Mouse (Mus musculus): ENCODE measurements around the gene Vps37b. TPM values are rescaled to one million over a fixed set of nuclear protein-coding genes. Genes with fewer than 3 reads are reported as not detected.

The Vps37b gene
- polyA plus RNA-seq, 1 experiment, result 2.7 TPM

DNA sequence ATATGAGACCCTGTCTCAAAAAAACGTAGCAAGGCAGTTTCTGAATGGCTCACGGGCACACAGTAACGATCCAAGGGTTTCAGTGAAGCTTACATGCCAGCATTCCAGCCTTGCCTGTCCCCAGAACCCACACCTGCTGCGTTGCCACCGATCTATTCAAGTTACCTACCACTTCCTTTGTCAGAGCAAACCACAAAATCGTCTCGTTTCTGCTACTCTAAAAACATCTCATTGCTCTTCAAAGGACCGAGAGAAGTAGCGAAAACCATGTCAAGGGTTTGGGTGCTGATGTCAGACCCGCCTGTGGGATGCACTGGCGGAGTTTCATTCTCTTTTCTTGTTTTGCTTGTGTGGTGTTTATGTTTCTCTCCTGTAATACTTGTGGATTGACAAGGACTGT is 2.4 kb upstream of the Vps37b start:
- Histone ChIP-seq H3K4me3 (ENCODE audit: insufficient read depth, low read depth, low read length) (no peak overlapping the region), H3K4me1 (ENCODE audit: control insufficient read depth, insufficient read depth, insufficient read length, low read length) (0 out of 2 replicates have a peak, but pooled peaks cover 2% of the 10 kb centered on the region), H3K27ac (replicated peaks; ENCODE audit: low read depth, low read length) (no peak overlapping the region)

DNA sequence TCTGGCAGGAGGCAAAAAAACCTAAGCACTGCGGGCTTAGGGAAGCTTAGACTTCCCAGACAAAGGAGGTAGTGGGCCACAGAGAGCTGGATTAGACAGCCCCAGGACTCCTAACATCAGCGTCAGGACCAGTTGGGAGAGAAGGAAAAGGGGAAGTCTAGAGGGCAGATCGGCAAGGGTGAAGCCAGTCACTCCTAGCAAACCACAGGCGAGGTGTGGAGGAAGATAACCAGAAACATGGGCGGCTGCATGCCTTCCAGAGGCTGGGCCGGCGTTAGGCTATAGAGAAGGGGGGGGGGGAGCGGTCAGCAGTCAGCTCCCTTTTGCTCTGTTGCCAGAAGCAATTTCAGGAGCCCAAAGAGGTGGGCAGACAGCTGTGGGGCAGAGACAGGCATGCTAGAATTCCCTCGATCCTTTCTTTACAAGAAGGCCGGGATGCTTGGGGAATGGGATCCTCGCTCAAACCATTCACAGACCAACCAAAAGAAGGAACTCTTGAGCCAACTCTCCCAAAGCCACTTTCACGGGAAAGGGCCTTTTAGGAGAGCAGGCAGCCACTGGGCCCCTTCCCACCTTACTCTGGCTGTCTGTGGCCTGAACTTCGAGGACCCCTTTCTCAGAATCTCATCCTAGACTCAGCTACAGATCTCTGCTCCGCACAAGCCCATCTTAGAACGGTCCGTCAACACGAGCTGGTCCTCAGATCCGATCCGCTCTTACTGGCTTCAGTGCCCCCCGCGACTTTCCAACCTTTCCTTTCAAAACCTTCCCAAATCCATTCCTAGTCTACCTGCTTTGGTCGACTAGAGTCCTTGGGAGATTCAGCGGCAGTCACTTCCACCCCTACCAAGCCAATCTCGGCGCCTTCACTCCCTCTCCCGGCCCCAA is 758 bp downstream of the Vps37b start:
- peak overlapping the region; percentile 79 for H3K4me3 ChIP-seq (ENCODE audit: insufficient read depth, low read depth, low read length)
- H3K27ac ChIP-seq (replicated peaks; ENCODE audit: low read depth, low read length), result peak overlapping the region; percentile 50
- peaks cover 8% of the 10 kb centered on the region for H3K4me1 ChIP-seq (ENCODE audit: control insufficient read depth, insufficient read depth, insufficient read length, low read length)

- Histone ChIP-seq H3K27ac (replicated peaks; ENCODE audit: low read depth, low read length) (no peak overlapping the region), H3K4me3 (ENCODE audit: insufficient read depth, low read depth, low read length) (peak overlapping the region; percentile 79), H3K4me1 (ENCODE audit: control insufficient read depth, insufficient read depth, insufficient read length, low read length) (peaks cover 15% of the 10 kb centered on the region)
Measured at GRCm38 (mm10) chr5:124030386-124031067, 1.5 kb downstream of the Vps37b start.

DNA sequence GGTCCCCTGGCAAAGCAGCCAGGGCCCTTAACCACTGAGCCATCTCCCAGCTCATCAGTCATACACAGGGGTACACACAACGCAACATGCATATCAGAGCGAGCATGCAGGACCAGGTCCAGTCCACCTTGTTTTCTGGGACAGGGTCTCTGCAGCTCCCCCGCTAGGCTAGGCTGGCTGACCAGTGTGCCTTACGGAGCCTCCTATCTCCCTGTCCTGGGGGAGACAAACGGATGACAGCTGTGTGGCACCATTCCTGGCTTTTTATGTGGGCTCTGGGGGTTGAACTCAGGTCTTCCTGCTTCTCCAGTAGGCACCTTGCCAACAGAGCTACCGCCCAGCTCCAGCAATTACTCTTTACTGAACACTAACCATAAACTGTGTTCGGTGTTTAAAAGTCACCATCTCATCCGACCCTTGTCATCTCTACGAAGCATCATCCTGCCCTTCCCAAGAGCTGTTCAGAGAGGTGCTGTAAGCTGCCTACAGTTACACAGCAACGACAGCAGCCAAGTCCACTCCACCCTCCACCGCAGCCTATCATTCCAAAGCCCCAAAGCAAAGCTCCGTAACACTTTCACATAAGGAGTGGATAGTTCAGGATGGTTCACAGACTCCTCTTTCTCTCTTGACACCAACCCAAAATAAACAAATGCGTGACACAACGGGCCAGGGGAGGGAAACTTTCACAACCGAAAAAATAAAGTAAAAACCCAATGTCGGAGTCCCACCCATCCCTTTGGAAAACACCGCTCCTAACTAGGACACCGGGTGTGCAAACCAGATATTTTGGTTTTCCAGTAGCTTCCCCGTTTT is 2.6 kb downstream of the Vps37b start:
- peaks cover 17% of the 10 kb centered on the region for H3K4me1 ChIP-seq (ENCODE audit: control insufficient read depth, insufficient read depth, insufficient read length, low read length)
- H3K27ac ChIP-seq (replicated peaks; ENCODE audit: low read depth, low read length), result no peak overlapping the region
- H3K4me3 ChIP-seq (ENCODE audit: insufficient read depth, low read depth, low read length), result no peak overlapping the region

GRCm38 (mm10) chr5:124028680-124029079 is 3.4 kb downstream of the Vps37b start:
- Histone ChIP-seq H3K4me3 (ENCODE audit: insufficient read depth, low read depth, low read length) (no peak overlapping the region), H3K4me1 (ENCODE audit: control insufficient read depth, insufficient read depth, insufficient read length, low read length) (peaks cover 17% of the 10 kb centered on the region), H3K27ac (replicated peaks; ENCODE audit: low read depth, low read length) (no peak overlapping the region)

DNA sequence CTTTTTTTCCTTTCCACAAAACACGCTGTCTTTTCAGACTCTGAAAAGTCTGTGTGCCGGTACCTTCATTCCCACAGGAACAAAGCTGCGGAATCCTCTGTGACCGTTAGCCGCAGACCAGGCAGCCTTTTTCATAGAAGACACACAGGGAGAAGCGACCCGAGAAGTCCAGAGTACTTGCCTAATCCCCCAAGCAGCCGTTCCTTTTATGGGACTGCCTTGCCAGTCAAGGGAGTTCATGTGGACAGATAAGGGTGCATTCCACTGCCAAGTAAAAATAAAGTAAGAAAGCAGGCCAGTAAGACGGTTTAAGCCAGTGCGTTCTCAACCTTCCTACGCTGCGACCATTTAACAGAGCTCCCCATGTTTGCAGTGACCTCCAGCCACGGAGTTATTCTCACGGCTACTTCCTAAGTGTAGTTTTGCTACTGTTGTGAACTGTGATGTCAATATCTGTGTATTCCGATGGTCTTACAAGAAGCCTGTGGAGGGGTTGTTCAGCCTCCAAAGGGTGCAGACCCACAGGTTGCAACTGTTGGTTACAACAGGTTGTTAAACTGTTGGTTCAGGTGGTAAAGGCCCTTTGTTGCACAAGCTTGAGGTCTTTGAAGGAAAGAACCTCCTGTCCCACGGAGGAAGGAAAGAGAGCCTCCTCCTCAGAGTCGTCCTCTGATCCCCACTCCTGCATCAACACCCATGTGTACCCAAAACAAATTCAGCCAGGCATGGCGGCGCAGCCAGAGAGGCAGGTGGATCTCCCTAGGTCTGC is 4.2 kb downstream of the Vps37b start:
- no peak overlapping the region; the same call in 1 of the 2 replicates for H3K27ac ChIP-seq (replicated peaks; ENCODE audit: low read depth, low read length)
- no peak overlapping the region for H3K4me3 ChIP-seq (ENCODE audit: insufficient read depth, low read depth, low read length)
- peaks cover 17% of the 10 kb centered on the region for H3K4me1 ChIP-seq (ENCODE audit: control insufficient read depth, insufficient read depth, insufficient read length, low read length)

DNA sequence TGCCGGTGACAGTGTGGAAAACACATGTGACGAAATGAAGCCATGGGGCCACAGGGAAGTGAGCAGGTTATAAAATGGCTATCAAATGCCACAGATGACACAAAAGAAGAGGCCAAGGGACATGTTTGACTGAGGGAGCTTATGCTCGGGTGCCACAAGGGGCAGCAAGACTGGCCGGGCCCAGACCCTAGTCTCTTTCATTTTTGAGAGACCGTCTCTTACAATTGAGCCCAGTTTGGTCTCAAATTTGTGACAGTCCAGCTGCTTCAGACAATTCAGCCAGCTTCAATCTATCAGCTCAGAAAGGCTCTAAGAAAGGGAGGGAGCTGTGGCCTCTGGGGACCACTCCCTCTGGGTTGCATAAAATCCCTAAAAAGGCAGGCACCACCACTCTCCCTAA is 5.5 kb downstream of the Vps37b start:
- Histone ChIP-seq H3K4me1 (ENCODE audit: control insufficient read depth, insufficient read depth, insufficient read length, low read length) (peaks cover 17% of the 10 kb centered on the region), H3K27ac (replicated peaks; ENCODE audit: low read depth, low read length) (no peak overlapping the region), H3K4me3 (ENCODE audit: insufficient read depth, low read depth, low read length) (no peak overlapping the region)

DNA sequence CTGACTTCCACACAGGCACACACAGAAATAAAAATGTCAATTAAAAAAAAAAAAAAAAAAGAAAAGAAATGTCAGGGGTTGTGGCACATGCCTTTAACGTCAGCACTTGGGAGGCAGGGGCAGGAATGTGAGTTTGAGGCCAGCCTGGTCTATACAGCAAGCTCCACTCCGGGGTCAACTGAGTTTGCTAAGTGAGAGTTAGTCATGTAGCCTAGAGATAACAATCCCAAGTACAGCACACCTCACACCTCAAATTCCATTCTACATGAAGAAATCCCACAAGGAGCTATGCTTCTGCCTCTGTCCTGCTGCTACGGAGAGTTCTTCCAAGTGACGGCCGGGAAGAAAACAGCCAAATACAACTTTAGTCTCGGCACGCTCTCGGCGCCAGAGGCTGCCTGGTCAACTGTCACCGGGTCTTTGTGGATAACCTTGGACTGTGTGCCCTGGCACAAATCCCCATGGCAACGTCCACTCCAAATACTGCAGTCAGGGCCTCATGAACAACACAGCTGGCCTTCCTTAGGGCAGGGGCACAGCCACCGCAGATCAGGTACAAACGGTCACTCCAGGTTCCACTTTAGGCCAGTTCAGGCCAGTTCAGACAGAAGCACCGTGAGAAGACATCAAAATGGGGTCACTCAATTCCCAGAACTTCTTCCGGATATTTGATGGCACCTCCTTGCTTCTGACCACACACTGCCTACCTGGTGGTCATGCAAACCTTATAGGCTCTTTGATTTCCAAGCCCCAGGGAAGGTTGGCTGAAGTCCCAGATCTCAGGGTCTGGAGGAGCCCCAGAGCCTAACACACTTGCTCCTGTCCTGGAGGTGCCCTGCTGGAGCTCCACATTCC is 6.3 kb downstream of the Vps37b start:
- H3K27ac ChIP-seq (replicated peaks; ENCODE audit: low read depth, low read length), result no peak overlapping the region
- H3K4me3 ChIP-seq (ENCODE audit: insufficient read depth, low read depth, low read length), result no peak overlapping the region
- peaks cover 20% of the 10 kb centered on the region for H3K4me1 ChIP-seq (ENCODE audit: control insufficient read depth, insufficient read depth, insufficient read length, low read length)

DNA sequence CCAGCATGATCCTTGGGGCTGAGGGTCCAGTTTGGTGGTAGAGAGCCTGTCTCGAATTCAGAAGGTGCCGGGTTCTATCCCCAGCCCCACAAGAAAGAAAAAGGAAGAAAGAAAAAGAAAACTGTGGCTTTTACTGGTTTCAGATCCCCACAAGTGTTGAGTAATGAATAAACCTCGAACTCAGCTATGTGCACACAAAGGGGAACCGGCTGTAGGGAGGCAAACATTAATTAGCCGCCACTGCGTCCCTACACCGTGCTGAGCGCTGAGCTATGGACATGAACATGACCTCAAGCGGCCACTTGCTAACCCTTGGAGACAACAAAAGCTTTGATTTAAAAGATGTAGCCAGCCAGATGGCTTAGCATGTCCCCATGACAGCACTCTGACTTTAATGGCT is 6.9 kb downstream of the Vps37b start:
- no peak overlapping the region for H3K4me3 ChIP-seq (ENCODE audit: insufficient read depth, low read depth, low read length)
- H3K4me1 ChIP-seq (ENCODE audit: control insufficient read depth, insufficient read depth, insufficient read length, low read length), result peaks cover 22% of the 10 kb centered on the region
- H3K27ac ChIP-seq (replicated peaks; ENCODE audit: low read depth, low read length), result no peak overlapping the region

GRCm38 (mm10) chr5:124024677-124025076 is 7.4 kb downstream of the Vps37b start:
- H3K4me1 ChIP-seq (ENCODE audit: control insufficient read depth, insufficient read depth, insufficient read length, low read length), result peaks cover 22% of the 10 kb centered on the region
- H3K27ac ChIP-seq (replicated peaks; ENCODE audit: low read depth, low read length), result no peak overlapping the region
- no peak overlapping the region for H3K4me3 ChIP-seq (ENCODE audit: insufficient read depth, low read depth, low read length)

DNA sequence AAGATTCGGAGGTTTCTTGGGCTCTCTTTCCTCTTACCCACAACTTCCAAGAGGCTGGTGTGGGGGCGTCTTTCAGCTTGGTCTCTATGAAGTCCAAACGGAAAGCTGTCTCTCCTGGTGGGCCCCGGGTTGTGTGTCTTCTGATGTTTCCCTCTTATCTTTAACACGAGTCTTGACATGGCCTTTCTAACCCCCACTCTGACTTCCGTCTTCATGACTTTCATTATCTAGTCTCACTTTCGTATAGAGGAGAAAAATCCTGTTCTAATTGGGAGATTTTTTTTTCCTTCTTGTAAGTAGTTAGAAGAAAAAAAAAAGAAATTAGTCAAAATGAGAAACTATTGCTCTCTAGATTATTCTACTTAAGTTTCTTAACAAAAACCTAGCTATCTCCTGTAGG is 9.7 kb downstream of the Vps37b start:
- Histone ChIP-seq H3K4me1 (ENCODE audit: control insufficient read depth, insufficient read depth, insufficient read length, low read length) (peaks cover 29% of the 10 kb centered on the region), H3K4me3 (ENCODE audit: insufficient read depth, low read depth, low read length) (no peak overlapping the region), H3K27ac (replicated peaks; ENCODE audit: low read depth, low read length) (no peak overlapping the region)

DNA sequence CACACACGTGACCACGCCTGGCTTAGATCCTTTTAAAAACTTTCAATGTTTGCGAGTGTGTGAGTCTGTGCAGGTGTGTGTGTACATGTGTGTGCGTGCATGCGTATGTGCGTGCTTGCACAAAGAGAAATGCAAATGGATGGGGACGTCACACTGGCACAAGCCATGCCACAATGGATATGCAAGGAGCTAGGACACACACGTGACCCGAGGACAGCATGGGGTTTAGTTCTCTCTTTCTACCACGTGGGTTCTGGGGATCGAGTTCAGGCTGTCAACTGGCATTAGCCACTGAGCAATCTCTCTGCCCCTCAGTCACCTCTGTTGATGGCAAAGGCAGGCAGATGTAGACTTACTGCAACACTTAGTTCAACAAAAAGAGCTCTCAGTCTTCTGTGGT is 10.4 kb downstream of the Vps37b start:
- Histone ChIP-seq H3K27ac (replicated peaks; ENCODE audit: low read depth, low read length) (no peak overlapping the region), H3K4me3 (ENCODE audit: insufficient read depth, low read depth, low read length) (no peak overlapping the region), H3K4me1 (ENCODE audit: control insufficient read depth, insufficient read depth, insufficient read length, low read length) (peaks cover 31% of the 10 kb centered on the region)

GRCm38 (mm10) chr5:124021148-124021547 is 10.9 kb downstream of the Vps37b start:
- H3K4me1 ChIP-seq (ENCODE audit: control insufficient read depth, insufficient read depth, insufficient read length, low read length), result peaks cover 30% of the 10 kb centered on the region
- H3K27ac ChIP-seq (replicated peaks; ENCODE audit: low read depth, low read length), result no peak overlapping the region

More at GRCm38 (mm10) chr5:124021148-124021547, 10.9 kb downstream of the Vps37b start:
- H3K4me3 ChIP-seq (ENCODE audit: insufficient read depth, low read depth, low read length), result no peak overlapping the region

Measured in brown adipose tissue, adult 24 weeks (tissue).